ENCODE assay signal across 9 mouse cellular contexts in the genomic region with DNA sequence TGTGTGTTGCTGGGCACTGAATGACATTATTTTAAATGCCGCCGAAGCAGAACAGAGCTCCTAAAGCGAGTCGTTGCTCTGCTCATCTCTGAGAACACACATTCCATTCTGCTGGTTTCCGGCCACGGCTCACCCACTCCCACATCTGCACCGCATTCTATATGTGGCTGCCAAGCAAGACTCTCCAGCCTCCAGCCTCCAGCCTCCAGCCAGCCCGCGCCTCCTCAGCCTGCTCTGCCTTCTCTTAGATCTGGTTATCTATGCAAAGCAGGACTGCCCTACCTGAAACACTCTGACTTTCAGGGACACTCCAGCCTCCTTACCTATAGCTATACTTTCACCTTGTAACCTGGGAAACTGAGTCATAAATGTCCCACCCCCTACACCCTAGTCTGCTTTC. TPM values are rescaled to one million over a fixed set of nuclear protein-coding genes. Genes with fewer than 3 reads are reported as not detected.
A peak's percentile ranks its signal among the peaks of the same experiment; 100 is the strongest.
DNase-seq lines count a peak whose midpoint lies in the region; ATAC-seq and TF ChIP-seq lines count a peak whose summit lies in the region.
"Had no signal": no experiment of that assay in that cellular context is flagged by ENCODE, and none has a peak within 500 bp of the region (broad histone marks: within the 10 kb centered on the region; RNA-seq: fewer than 3 reads in every experiment).

No protein-coding gene starts in this region.

- WGBS in kidney, postnatal 0 days: 20% methylated on average over 9 of the region's 9 CpGs
- 48% methylated on average over 9 of the region's 9 CpGs for WGBS in embryonic facial prominence, embryonic 14.5 days
- WGBS in liver, embryonic 15.5 days (ENCODE audit: insufficient replicate concordance): 41% methylated on average over 9 of the region's 9 CpGs

- no peaks in the 10 kb centered on the region for H3K36me3 ChIP-seq in kidney, postnatal 0 days (ENCODE audit: insufficient read depth, low read length)
- H3K36me3 ChIP-seq in ES-Bruce4 (ENCODE audit: control insufficient read depth, insufficient read depth, low read length, poor library complexity, severe bottlenecking): no peaks in the 10 kb centered on the region
- no peaks in the 10 kb centered on the region for H3K36me3 ChIP-seq in embryonic facial prominence, embryonic 14.5 days (ENCODE audit: control insufficient read depth, insufficient read depth, low read length)
- H3K36me3 ChIP-seq in liver, embryonic 15.5 days (replicated peaks): no peaks in the 10 kb centered on the region

- no peak for TF ChIP-seq CTCF in kidney, postnatal 0 days (IDR thresholded peaks at IDR 0.05; ENCODE audit: low read depth)
- no peak for TF ChIP-seq CTCF in ES-Bruce4 (IDR thresholded peaks at IDR 0.05; ENCODE audit: low read depth, low read length)

- no peak for TF ChIP-seq POLR2A in ES-Bruce4 (IDR thresholded peaks at IDR 0.05; ENCODE audit: insufficient read depth, low read length)

- no peaks in the 10 kb centered on the region for H3K9me3 ChIP-seq in kidney, postnatal 0 days (replicated peaks; ENCODE audit: low read length)
- H3K9me3 ChIP-seq in ES-Bruce4 (replicated peaks; ENCODE audit: control insufficient read depth, insufficient read depth, low read length, poor library complexity, severe bottlenecking): no peaks in the 10 kb centered on the region; the same call in 1 of the 2 replicates
- H3K9me3 ChIP-seq in embryonic facial prominence, embryonic 14.5 days (ENCODE audit: control insufficient read depth, low read length): no peaks in the 10 kb centered on the region
- no peaks in the 10 kb centered on the region for H3K9me3 ChIP-seq in liver, embryonic 15.5 days (replicated peaks)

- H3K4me1 ChIP-seq in kidney, postnatal 0 days (replicated peaks; ENCODE audit: insufficient read depth, low read length): no peaks in the 10 kb centered on the region
- H3K4me1 ChIP-seq in ES-Bruce4 (ENCODE audit: control insufficient read depth, insufficient read depth, low read length): peaks cover 1% of the 10 kb centered on the region
- 0 out of 2 replicates have a peak, but pooled peaks cover 5% of the 10 kb centered on the region for H3K4me1 ChIP-seq in embryonic facial prominence, embryonic 14.5 days (ENCODE audit: control insufficient read depth, insufficient read depth, low read length)
- H3K4me1 ChIP-seq in liver, embryonic 15.5 days (replicated peaks): peaks cover 38% of the 10 kb centered on the region

- no peak overlapping the region for H3K27ac ChIP-seq in kidney, postnatal 0 days
- H3K27ac ChIP-seq in ES-Bruce4 (ENCODE audit: insufficient read depth, low read length): peak overlapping the region; percentile 81
- H3K27ac ChIP-seq in embryonic facial prominence, embryonic 14.5 days (replicated peaks; ENCODE audit: low read depth, low read length): peak overlapping the region; percentile 34
- H3K27ac ChIP-seq in liver, embryonic 15.5 days (replicated peaks): peak overlapping the region; percentile 86

- H3K4me3 ChIP-seq in kidney, postnatal 0 days (replicated peaks; ENCODE audit: low read depth, low read length): no peak overlapping the region
- H3K4me3 ChIP-seq in ES-Bruce4 (ENCODE audit: low read depth, low read length): 0 out of 2 replicates have a peak overlapping the region, but pooled peaks have one; percentile 0
- H3K4me3 ChIP-seq in embryonic facial prominence, embryonic 14.5 days (ENCODE audit: low read depth, low read length): no peak overlapping the region
- H3K4me3 ChIP-seq in liver, embryonic 15.5 days (replicated peaks): peak overlapping the region; percentile 36

- ATAC-seq in kidney, postnatal 0 days (replicated peaks; ENCODE audit: low FRiP score, low read depth): peak; percentile 31; the same call in 1 of the 2 replicates
- ATAC-seq in embryonic facial prominence, embryonic 14.5 days (ENCODE audit: low read depth): peak; percentile 71; the same call in 1 of the 2 replicates
- peak; percentile 95 for ATAC-seq in liver, embryonic 15.5 days (ENCODE audit: insufficient read depth)
- ATAC-seq: forebrain, embryonic 16.5 days had no signal

- peak overlapping the region; percentile 8; the same call in 1 of the 2 replicates for H3K4me2 ChIP-seq in kidney, postnatal 0 days (ENCODE audit: low read length)
- H3K4me2 ChIP-seq in embryonic facial prominence, embryonic 14.5 days (ENCODE audit: low read depth, low read length): no peak overlapping the region
- peak overlapping the region; percentile 64 for H3K4me2 ChIP-seq in liver, embryonic 15.5 days

- no peak overlapping the region for H3K9ac ChIP-seq in kidney, postnatal 0 days (ENCODE audit: low read depth, low read length)
- H3K9ac ChIP-seq in ES-Bruce4 (ENCODE audit: low read depth, poor library complexity, severe bottlenecking): peak overlapping the region; percentile 39; the same call in 1 of the 2 replicates
- no peak overlapping the region for H3K9ac ChIP-seq in embryonic facial prominence, embryonic 14.5 days (ENCODE audit: low read depth, low read length)
- H3K9ac ChIP-seq in liver, embryonic 15.5 days: peak overlapping the region; percentile 16

- DNase-seq in kidney, postnatal 0 days (ENCODE audit: low spot score): peak; percentile 44
- no peak for DNase-seq in kidney, postnatal 36 days
- peak; percentile 61 for DNase-seq in embryonic facial prominence, embryonic 14.5 days (ENCODE audit: low spot score)
- no peak for DNase-seq in layer of hippocampus, adult 18-20 months (ENCODE audit: low spot score in 2 of 2)
- no peak for DNase-seq in thymus, postnatal 36 days
- DNase-seq in lung, postnatal 36 days: no peak

- TF ChIP-seq EP300 in ES-Bruce4 (IDR thresholded peaks at IDR 0.05; ENCODE audit: insufficient read depth, low read depth, low read length): no peak

- H3K27me3 ChIP-seq in kidney, postnatal 0 days (ENCODE audit: insufficient read depth, low read length): no peaks in the 10 kb centered on the region
- H3K27me3 ChIP-seq in ES-Bruce4 (ENCODE audit: control insufficient read depth, insufficient read depth, low read length, poor library complexity, severe bottlenecking): no peaks in the 10 kb centered on the region
- no peaks in the 10 kb centered on the region for H3K27me3 ChIP-seq in embryonic facial prominence, embryonic 14.5 days (replicated peaks; ENCODE audit: control insufficient read depth, insufficient read depth, low read length)
- H3K27me3 ChIP-seq in liver, embryonic 15.5 days: no peaks in the 10 kb centered on the region

RNA-seq across cellular contexts. Expression of a gene that starts 6.8 kb away (rescaled TPM):
- 37.7 and 39.2 TPM in 2 replicates for polyA plus RNA-seq in kidney, postnatal 0 days (2015; fragmentation: Nextera tagmentation; extraction: Ambion mirVana)
- polyA plus RNA-seq in ES-Bruce4 (2011; ENCODE audit: insufficient read depth, insufficient read length, low read depth, missing spikeins): 151 and 158 TPM in 2 replicates
- polyA plus RNA-seq in embryonic facial prominence, embryonic 14.5 days (2014; fragmentation: Nextera tagmentation; extraction: Ambion mirVana): 24.9 and 25.4 TPM in 2 replicates
- polyA plus RNA-seq in liver, embryonic 15.5 days (2015; fragmentation: Nextera tagmentation; extraction: Ambion mirVana): 7.9 and 8.5 TPM in 2 replicates
- 10 to 100 TPM; 17.7 to 17.9 TPM for total RNA-seq in layer of hippocampus, adult 18-20 months (2021)

Comparison
In these comparisons a context has a peak if more than half of its experiments do, and no peak if none do; other contexts are left out.
1. DNase-seq: peak in kidney, postnatal 0 days (single experiment) and embryonic facial prominence, embryonic 14.5 days (single experiment); none in kidney, postnatal 36 days (0 of 2), layer of hippocampus, adult 18-20 months (0 of 2), thymus, postnatal 36 days (0 of 2) and lung, postnatal 36 days (single experiment).
2. ATAC-seq: peak in every context shown above with its lines; median percentile 95 in liver, embryonic 15.5 days; 71 in embryonic facial prominence, embryonic 14.5 days; 31 in kidney, postnatal 0 days.
3. H3K4me3 ChIP-seq: peak in ES-Bruce4 (single experiment) and liver, embryonic 15.5 days (single experiment); none in kidney, postnatal 0 days (single experiment) and embryonic facial prominence, embryonic 14.5 days (single experiment).
4. H3K9ac ChIP-seq: peak in ES-Bruce4 (single experiment) and liver, embryonic 15.5 days (single experiment); none in kidney, postnatal 0 days (single experiment) and embryonic facial prominence, embryonic 14.5 days (single experiment).